Mouse (Mus musculus) layer of hippocampus, adult 9-10 months (tissue): ENCODE results near the gene Mcoln2.

Experiments used
- DNase-seq: peaks from one replicate; pipeline ENCODE4 v3.0.0; 2022; ENCODE audit warnings: low spot score

Gene Mcoln2

DNA sequence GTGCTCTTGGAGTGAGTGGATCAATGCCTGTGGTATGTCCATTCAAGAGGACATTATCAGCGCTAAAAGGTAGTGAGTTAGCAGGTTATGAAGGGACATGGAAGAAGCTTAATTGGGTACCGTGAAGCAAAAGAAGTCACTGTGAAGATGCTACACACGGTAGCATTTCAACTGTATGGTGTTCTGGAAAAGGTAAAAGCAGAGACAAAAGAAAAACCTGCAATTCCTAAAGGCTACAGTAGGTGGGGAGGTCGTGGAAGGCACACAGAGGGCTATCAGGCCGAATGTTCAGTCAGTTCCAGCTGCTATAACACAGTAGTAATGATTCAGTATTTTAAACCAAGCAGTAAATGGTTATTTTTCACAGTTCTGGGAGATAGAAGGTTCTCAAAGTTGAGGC, 4.1 kb upstream of the Mcoln2 start:
- no peak for DNase-seq

- no peak for DNase-seq
Observed at GRCm38 (mm10) chr3:146146131-146146530, 3.5 kb upstream of the Mcoln2 start.

- no peak for DNase-seq
Observed at GRCm38 (mm10) chr3:146150058-146150400, 396 bp downstream of the Mcoln2 start.

- DNase-seq = no peak
Observed at GRCm38 (mm10) chr3:146150560-146150959, 927 bp downstream of the Mcoln2 start.

DNA sequence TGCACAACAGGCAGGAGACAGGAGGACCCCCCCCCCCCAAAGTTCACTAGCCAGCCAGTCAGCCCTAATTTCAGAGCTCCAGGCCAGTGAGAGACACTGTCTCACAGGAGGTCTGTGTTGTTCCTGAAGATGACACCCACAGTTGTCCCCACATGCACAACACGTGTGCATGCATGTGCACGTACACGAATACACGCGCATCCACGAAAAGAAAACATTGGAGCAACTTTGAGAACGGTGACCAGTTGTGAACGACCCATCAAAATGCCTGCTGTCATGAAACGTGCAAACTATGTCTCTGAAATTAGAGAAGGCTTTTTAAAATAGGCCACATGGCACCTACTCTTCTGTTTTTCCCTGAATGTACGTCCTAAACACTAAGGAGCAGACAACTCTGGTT, 1.7 kb downstream of the Mcoln2 start:
- DNase-seq = no peak

DNA sequence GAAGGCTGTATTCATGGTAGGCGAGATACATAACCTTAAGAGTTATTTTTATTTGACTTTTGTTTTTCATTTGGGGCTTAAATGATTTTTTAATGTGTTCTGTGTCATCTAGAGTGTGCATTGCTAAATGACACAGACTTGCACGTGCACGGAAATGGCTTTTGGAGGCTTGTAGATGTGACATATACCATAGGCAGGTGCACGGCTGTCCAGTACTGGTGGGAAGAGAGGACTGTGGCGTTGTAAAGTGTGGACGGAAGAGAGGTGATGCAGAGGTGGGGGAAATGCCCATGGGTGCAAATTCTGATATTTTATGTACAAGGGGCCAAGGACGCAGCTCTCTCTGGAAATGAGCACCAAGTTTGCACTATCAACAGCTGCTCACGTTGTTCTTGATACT, 2.1 kb downstream of the Mcoln2 start:
- no peak for DNase-seq

DNA sequence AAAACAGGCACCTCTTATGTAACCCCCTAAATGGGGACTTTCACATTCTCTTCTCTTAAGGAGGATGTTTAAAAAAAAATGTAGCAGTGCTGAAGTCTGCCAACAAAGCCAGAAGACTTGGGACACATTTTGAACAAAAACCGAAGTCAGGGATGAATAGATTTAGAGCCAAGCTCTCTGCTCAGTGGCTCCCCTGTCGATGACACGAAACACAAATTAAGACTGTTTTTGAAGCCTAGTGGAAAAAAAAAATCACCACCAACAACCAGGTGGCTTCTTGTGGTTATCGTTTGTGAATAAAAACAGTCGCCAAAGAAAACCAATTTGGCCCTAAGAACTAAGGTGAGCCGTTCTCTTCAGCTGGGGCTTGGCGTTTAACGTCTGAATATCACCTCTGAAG, 2.7 kb downstream of the Mcoln2 start:
- DNase-seq = no peak

DNA sequence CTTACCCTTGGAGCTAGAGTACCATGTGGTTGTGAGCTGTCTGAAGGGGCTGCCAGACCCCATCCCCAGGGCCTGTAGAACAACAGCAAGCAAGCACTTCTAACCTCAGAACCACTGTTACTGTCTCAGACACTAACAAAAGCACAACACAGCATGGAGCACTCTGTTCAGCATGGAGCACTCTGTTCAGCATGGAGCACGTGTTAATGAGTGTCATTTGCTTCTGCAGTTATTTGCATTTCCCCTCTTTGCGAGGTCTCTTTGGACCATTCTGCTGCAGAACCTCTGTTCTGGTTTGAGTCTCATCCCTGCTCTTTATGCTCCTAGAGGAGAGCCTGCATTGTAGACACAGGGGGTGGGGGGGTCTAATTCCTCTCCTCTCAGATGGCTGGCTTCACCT, 3.3 kb downstream of the Mcoln2 start:
- DNase-seq = no peak

DNA sequence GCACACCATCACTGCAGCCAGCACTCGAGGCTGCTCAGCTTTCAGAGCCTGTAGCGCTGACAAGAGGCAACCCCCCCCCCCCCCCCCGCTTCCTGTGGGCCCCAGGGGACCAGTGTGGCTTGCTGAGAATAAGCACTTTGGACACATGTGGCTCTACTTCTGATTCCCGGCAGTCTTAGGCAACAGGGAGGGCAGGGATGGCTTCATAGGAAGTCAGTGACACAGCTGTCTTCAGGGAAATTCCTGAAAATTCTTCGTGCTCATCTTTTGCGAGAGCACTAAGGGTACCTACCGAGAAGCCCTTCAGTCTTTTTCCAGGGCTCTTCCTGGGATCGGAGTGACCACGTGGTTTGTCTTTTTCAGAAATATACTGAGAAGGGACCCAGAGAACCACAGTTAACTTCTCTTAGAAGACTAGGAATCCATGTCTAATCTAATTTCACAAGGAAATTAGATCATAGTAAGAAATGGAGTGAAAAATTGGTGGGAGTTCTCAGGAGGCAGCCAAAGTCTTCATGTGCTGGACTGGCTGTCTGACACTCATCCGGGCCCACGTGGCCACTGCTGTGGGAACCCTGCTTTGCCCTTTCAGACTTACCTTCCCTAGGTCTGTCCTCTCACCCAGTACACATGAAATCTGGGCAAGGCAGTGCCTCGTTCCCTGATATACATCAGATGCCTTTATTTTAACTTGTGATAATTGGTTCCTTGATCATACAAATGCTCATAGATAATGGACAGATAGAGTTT, 4.4 kb downstream of the Mcoln2 start:
- DNase-seq = no peak

DNA sequence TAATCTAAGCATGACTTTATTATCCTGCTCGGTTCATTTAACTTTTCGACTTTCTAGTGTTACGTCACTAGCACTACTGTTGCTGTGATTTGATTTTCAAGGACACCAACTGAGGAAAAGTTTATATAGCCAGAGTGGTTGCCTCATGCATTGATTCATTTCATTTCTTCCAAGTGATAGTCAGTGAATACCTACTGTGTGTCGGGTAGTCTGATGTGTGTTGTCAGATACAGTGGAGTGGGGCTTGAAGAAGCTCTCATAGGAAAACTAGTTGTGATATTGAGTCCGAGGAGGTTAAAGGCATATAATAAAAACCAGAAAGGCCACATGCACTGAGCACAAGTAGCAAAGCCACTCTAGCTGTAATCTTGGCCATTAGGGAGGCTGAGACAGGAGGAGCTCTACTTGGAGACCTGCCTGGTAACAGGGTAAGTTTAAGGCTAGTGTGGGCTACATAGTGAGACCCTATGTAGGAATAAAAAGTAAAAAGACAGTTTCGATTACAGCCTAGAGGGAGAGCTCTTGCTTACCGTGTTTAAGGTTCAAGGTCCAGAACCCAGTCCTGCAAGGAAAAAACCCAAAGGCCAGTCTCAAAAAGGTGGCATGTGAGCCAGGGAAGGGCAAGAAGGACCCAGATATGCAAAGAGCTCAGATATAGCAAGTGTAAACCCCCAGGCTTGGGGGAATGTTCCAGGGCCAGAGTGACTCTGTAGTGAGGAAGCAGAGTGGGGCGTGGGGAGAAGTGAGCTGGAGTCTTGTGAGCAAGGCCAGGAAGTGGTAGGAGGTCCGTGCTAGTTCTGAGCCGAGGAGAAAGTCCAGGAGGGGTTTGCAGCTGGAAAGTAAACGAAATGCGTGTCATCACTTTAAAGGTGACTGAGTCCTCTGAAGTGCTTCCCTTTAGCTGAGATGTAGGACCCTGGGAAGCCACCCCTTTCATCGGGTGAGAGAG, 6.3 kb downstream of the Mcoln2 start:
- no peak for DNase-seq

- no peak for DNase-seq
Observed at GRCm38 (mm10) chr3:146156811-146157210, 7.2 kb downstream of the Mcoln2 start.

DNA sequence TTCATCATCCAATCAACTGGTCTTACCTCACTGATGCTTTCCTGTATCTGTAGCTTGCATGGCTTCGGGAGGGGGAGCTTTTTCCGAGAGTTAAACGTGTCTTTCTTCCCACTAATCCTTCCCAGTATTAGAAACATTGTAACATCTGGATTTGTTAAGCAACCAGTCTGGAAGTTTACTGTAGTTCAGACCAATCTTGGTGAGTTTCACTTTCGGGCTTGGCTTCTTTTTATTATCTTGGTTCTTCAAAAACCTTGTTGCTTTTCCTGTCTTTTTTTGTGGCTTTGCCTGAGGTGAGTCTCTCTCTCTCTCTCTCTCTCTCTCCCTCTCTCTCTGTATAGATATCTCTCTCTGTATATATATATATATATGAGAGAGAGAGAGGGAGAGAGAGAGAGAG, 8.4 kb downstream of the Mcoln2 start:
- DNase-seq = no peak

DNA sequence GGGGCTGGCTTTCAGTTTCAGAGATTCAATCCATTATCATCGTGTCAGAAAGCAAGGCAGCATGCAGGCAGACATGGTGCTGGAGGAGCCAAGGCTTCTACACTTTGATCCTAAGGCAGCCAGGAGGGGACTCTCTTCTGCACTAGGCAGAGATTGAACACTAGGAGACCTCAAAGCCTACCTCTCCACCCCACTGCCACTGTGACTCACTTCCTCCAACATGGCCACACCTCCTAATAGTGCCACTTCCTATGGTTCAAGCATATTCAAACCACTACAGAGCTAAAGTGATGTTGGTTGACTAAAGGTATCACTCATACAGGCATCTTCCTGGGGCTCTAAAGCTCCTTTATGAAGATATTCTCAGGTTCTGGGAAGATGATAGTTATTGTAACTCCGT, 9.7 kb downstream of the Mcoln2 start:
- DNase-seq = no peak

- DNase-seq = no peak
Observed at GRCm38 (mm10) chr3:146162197-146162596, 12.6 kb downstream of the Mcoln2 start.

GRCm38 (mm10) chr3:146169356-146169755, 19.7 kb downstream of the Mcoln2 start:
- DNase-seq = no peak

- no peak for DNase-seq
Observed at GRCm38 (mm10) chr3:146173030-146173429, 23.4 kb downstream of the Mcoln2 start.

DNA sequence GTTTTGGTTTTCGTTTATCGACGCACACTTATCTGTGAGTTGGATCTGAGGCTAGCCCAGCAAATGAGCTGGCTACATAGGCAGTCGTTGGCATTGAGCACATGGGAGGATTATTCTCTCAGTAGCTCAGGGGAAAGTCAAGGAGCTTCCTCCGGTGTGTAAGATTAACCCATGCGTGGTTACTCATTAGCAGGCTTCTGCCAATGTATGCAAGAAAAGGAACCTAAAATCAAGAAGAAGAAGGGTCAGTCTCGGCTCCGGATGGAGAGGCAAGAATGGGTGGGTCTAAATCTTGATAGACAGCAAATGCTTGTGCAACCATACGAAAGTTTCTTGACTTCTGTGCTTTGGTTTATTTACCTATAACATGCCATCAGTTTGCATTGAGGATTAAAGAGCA, 24.6 kb downstream of the Mcoln2 start:
- no peak for DNase-seq

GRCm38 (mm10) chr3:146177295-146177694, 27.7 kb downstream of the Mcoln2 start:
- no peak for DNase-seq

DNA sequence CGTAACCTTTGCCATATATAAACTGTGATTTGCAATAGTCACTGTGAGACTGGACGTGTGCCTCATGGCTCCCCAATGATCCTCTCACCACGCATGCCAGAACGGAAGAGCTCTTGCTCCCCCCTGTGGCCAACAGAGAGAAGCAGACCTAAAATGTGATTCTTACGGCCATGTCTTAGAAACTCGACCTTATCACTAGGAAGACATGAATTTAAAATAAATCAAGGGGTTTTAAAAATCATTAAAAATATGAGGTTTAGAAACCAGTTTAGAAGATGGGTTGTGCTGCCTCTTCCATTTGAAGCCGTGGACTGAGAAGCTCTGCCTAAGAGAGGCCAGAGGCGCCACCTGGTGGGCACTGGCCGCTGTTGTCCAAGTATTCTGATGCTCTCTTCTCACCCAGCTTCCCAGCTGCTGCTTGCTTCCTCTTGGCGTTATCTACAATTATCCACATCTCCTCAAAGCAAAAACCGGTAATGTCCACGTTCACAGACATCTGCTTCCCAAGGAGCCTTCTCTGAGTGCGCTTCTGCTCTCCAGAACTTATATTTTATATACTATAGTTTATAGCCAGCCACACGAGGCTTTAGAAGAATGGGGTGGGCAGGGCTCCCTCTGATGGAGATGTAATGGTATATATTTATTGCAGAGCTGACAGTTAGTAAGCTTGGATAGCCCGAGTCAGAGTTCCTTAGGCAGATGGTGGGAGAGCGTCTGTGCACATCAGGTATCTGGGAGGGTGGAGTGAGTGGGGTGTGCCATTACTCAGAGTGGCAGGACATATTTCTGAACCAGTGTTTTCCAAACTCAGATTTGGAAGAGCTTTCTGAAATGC, 28.3 kb downstream of the Mcoln2 start:
- DNase-seq = peak; percentile 72

DNA sequence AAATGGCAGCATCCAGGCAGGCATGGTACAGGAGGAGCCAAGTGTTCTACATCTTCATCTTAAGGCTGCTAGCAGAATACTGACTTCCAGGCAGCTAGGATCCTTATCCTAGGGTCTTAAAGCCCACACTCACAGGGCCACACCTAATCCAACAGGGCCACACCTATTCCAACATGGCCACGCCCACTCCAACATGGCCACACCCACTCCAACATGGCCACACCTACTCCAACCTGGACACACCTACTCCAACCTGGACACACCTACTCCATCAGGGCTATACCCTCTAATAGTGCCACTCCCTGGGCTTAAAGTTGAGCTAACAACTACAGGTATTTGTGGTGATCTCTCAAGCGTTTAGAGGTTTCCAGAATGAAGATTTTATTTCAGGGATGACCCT, 30.7 kb downstream of the Mcoln2 start:
- no peak for DNase-seq

- DNase-seq = no peak
Observed at GRCm38 (mm10) chr3:146180986-146181385, 31.4 kb downstream of the Mcoln2 start.

DNA sequence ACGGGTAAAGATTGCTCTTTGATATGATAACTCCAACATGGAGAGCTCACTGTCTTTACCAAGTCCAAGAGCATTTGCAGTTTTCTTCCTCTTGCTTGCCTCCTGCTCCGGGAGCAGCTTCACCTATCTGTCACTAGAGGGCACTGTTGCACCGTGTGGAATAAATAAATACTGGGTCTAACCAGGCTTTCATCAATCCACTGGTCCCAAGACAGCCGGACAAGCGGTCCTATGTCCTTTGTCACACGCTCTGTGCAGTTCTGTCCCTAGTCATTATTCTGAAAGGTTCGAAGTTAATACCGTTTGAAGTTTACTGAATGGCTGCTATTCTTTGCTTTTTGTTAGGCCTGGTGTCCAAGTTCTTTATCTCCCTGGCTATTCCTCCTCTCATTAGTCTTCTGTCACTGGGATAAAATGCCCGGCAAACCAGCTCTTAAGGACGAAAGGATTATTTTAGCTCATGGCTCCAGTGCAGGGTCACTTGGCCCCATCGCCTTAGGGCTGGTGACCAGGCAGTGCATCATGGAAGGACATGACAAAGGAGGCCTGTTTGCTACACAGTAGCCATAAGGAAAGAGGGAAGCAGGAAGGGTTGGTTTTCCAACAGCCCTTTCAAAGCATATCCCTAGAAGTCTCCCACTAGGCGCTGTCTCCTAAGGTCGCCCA, 35.5 kb downstream of the Mcoln2 start:
- peak; percentile 77 for DNase-seq
